ENCODE assay signal across 24 mouse cellular contexts in genomic region chr7:130945730-130946129, GRCm38 (mm10).
"Had no signal": no experiment of that assay in that cellular context is flagged by ENCODE, and none has a peak within 500 bp of the region (broad histone marks: within the 10 kb centered on the region; RNA-seq: fewer than 3 reads in every experiment).

No protein-coding gene starts in this region.

- H3K27me3 ChIP-seq: limb, embryonic 13.5 days; lung, embryonic 15.5 days; midbrain, embryonic 13.5 days; neural tube, embryonic 12.5 days; neural tube, embryonic 15.5 days; stomach, embryonic 15.5 days had no signal

- H3K36me3 ChIP-seq: limb, embryonic 10.5 days; limb, embryonic 13.5 days; liver, embryonic 12.5 days; liver, embryonic 15.5 days; lung, embryonic 15.5 days; midbrain, embryonic 10.5 days; midbrain, embryonic 13.5 days; neural tube, embryonic 12.5 days; neural tube, embryonic 15.5 days; stomach, embryonic 15.5 days had no signal

- H3K4me3 ChIP-seq: layer of hippocampus, adult 2 months; limb, embryonic 10.5 days; limb, embryonic 13.5 days; liver, embryonic 12.5 days; liver, embryonic 15.5 days; lung, embryonic 15.5 days; megakaryocyte, embryonic 14.5 days; midbrain, embryonic 10.5 days; midbrain, embryonic 13.5 days; neural tube, embryonic 12.5 days; neural tube, embryonic 15.5 days; stomach, embryonic 15.5 days had no signal

- H3K4me1 ChIP-seq: liver, embryonic 15.5 days; midbrain, embryonic 10.5 days; midbrain, embryonic 13.5 days had no signal

- H3K9me3 ChIP-seq: limb, embryonic 10.5 days; limb, embryonic 13.5 days; liver, embryonic 12.5 days; liver, embryonic 15.5 days; lung, embryonic 15.5 days; midbrain, embryonic 10.5 days; midbrain, embryonic 13.5 days; neural tube, embryonic 12.5 days; neural tube, embryonic 15.5 days; stomach, embryonic 15.5 days had no signal

- H3K9ac ChIP-seq: limb, embryonic 13.5 days; liver, embryonic 12.5 days; liver, embryonic 15.5 days; lung, embryonic 15.5 days; midbrain, embryonic 13.5 days; neural tube, embryonic 12.5 days; neural tube, embryonic 15.5 days; stomach, embryonic 15.5 days had no signal

- ATAC-seq: liver, embryonic 12.5 days; midbrain, embryonic 13.5 days had no signal

- H3K27ac ChIP-seq: kidney, postnatal 0 days; limb, embryonic 10.5 days; limb, embryonic 13.5 days; liver, embryonic 12.5 days; liver, embryonic 15.5 days; lung, embryonic 15.5 days; midbrain, embryonic 10.5 days; midbrain, embryonic 13.5 days; neural tube, embryonic 12.5 days; neural tube, embryonic 15.5 days; stomach, embryonic 15.5 days had no signal

- DNase-seq: kidney, adult 9 months; kidney, postnatal 25 days; layer of hippocampus, adult 9-11 months; liver; lung, adult 18-20 months; lung, postnatal 10 days; lung, postnatal 36 days; retina, postnatal 1 day; right cerebral cortex, postnatal 25 days; spleen, adult 18-20 months; thymus, postnatal 25 days had no signal
